Mouse (Mus musculus) adrenal gland, postnatal 4 days (tissue): ENCODE measurements around the gene Ccdc148. TPM values are rescaled to one million over a fixed set of nuclear protein-coding genes. Genes with fewer than 3 reads are reported as not detected.

ENCODE experiments used
- DNase-seq, 2 experiments: peaks; one replicate each; pipeline ENCODE4 v3.0.0; 2021 to 2022; ENCODE audit warnings: low spot score in 2 of 2, mixed read lengths in 2 of 2
- long read RNA-seq, 2 experiments: library from polyadenylated mRNA; stranded (forward); transcript quantifications; one replicate each; pipeline ENCODE4 v2.0.0; 2021
- total RNA-seq, 2 experiments: library from RNA; stranded (reverse); gene quantifications; 2 replicates each; pipeline ENCODE4 v1.2.3; 2021

Ccdc148 gene
- total RNA-seq, result 1 to 10 TPM; 1.5 to 2.5 TPM
- long read RNA-seq, experiment 1, result 0 reads
- long read RNA-seq, experiment 2, partial matches to known transcripts, result 2 of 3 reads
- long read RNA-seq, experiment 2, other reads (novel, unspliced or antisense), result 1 of 3 reads

DNA sequence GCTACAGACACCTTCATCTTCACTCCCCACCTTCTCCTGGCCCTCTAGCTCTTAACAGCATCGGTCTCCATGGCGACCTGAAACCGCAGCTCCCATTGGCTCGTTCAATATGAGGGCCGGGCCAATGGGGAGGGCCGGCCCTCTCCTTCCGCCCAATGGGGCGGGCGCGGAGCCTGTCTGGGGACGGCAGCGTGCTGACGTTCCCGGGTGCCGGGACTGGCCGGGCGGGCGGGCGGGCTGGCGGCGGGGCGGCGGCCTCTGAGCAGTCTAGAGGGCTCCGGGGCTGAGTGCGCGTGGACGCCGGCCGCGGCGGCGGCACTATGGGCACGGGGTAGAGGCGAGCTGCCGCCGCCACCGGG, at the start of gene Ccdc148, which contains the start of gene Pkp4:
TSS of gene Ccdc148 (minus strand) at position 79 of the 359 bp plus-strand sequence.
TSS of gene Pkp4 (plus strand) at position 246 of the 359 bp plus-strand sequence.
- peak; percentile 78 to 84 for DNase-seq

DNA sequence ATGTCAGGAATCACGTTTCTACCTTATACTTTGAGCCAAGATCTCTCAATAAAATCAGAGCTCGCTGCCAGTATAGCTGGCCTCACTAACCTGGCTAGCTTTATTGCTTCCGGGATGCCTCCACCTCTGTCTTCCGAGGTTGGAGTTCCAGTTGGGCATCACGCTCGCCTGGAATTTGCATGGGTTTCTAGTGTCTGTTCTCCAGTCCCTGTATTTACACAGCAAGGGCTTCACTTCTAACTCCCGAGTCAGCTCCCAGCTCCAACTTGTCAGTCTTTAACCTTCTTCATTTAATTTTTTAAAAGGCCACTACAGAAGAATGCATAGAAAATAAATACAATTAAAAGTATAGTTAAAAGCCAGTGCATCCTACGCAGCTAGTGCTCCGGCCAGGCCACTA, 47.8 kb upstream of the Ccdc148 start:
- DNase-seq, result no peak

DNA sequence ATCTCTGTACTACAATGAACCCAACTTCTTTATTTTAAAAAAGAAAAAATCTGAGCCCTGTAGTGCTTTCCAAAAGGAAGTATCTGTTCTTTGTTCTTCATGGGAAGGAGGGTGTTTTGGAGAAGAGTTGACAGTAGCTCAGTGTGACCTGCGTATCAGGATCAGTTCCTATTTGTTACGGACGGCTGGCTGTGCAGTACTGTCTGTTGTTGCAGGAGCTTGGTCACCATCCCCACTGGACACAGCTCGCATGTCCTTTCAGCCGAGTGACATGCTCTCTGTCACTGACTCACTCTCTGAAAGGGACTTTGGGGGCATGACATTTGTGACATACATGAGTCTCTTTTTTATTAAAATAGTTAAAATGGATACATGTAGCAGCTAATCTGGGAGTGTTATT, 47.2 kb upstream of the Ccdc148 start:
- DNase-seq, result no peak

DNA sequence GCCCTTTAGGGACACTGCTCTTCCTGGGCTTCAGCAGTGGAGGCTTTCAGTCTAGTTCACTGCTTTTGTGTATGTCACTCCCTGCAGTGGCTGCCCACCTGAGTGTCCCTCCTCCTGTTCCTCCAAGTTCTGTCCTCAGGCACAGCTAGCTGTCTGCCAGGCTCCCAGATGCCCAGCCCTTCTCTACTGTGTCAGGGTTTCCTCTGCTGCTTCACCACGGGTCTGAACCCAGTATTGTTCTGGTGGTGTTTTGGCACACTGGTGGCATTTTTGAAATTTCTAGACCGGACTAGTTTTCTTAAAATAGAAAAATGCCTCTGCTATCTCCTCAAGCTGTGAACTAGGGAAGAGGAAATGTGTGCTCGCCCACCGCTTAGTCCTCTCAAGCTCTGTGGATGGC, 46.8 kb upstream of the Ccdc148 start:
- no peak for DNase-seq

DNA sequence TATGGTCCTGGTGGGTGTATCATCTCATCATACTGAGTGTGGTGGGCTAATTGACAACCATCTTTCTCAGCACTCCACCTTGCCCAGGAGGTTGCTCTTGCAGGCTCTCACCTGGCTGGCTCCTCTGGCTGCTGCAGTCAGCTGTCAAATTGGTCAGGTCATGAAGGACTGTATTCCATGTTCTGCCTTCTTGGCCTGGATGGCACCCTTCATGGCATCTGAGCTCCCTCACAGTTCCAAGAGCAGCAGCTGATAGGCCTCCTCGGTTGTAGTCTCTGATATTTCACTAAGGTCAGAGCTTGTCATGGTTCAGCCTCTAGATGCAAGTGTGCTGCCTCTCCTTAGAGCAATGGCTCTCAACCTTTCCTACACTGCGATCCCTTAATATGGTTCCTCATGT, 45.7 kb upstream of the Ccdc148 start:
- no peak for DNase-seq

DNA sequence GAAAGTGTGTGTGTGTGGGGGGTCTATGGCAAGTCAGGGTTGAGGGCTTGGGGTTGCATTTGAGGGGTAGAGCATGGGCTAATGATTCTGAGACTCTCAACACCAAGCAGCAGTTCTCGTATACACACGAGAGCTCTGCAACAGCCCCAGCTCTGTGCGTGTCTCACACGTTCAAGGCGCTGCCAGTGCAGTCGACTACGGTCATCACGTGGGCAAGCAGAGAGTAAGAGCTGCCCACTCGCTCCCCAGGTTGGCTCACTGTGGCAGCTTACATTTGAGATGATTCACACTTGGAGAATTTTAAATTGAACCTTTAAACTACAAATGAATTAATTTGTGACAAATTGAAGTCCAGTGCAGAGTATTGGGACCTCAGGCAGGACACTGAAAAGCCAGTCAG, 44.6 kb upstream of the Ccdc148 start:
- no peak for DNase-seq

DNA sequence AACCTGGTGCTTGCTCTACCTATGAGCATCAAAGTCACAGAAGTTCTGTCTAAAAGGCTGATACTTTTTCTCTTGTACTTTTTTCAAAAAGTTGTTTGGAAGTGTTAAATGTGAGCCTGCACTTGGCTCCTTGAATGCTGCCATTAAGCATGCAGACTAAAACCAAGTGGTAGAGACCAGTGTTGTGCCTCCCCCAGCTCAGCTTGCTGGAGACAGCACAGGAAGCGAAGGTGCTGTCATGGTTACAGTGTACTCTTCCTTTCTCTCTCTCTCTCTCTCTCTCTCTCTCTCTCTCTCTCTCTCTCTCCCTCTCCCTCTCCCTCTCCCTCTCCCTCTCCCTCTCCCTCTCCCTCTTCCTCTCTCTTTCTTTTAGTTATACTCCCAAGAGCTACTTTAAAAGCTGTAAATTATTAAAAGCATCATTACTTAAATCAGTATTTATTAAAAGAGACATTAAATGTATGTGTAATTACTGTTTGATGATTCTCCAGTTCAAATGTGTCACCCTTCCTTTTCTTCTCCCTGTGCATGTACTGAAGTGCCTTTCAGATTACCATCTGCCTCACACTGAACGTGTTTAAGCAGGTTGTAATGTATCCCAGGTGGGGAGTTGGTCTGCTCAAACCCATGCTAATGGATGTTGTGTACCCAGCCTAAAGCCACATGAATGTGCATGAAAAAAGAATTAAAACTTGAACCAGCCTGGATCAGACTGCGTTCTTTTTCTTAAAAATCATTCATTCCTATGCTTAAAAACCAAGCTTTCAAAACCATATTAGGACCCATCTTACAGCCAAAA, 43.3 kb upstream of the Ccdc148 start:
- DNase-seq, result no peak

DNA sequence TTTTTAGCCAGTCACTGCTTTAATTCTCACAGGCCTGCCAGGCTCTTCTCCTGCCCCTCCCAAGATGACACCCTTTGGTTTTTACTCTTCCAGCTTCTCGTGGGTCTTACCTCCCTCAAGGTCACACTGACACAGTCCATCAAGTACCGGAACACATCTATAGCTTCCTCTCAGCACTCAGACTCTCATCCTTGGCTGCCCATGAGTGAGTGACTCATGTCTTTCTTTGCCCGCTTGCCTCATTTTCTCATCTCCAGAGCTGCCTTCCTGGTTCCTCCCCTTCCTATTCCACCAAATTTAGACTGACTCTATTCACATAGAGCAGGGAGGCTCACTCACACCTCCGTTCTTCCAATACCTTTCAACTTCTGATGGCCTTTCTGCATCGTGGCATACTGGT, 42.4 kb upstream of the Ccdc148 start:
- DNase-seq, result no peak

DNA sequence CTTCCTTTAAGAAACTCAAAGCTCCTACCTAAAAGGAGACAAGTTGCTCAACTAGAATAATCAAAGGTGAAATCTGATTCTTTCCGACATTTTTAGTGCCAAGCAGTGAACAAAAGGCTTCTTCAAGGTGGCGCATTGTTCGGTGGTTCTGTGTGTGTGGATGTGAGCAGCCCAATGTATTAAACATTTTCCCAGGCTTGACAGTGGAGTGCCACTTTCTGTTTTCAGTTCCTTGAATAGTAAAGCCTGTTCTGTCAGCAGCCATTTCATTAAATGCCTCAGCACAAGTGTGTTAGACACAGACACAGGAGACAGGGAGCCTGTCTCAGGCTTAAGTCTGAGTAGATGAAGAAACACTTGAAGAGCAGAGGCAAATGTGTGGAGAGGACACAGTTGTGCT, 40.0 kb upstream of the Ccdc148 start:
- no peak for DNase-seq

DNA sequence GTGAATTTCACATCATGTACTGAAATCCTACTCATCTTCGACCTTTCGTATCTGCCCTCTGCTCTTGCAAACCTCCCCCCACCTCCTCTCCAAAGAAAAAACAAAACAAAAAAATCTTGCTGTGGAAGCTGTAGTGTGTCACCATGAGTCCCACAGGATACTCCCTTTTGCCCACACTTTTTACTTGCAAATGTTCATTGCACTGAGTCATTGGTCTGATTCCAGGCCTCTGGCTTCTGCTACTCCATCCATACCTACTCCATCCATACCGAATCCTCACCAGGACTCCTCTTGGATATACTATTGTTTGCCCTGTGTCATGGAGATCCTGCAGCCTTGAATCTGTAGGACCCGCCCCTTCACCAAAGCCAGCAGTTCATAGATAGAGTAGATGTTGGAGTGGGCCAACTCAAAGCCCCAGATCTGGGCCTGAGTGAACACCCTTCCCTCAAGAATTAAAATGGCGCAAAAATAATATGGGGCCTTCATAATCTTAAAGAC, 39.0 kb upstream of the Ccdc148 start:
- no peak for DNase-seq

DNA sequence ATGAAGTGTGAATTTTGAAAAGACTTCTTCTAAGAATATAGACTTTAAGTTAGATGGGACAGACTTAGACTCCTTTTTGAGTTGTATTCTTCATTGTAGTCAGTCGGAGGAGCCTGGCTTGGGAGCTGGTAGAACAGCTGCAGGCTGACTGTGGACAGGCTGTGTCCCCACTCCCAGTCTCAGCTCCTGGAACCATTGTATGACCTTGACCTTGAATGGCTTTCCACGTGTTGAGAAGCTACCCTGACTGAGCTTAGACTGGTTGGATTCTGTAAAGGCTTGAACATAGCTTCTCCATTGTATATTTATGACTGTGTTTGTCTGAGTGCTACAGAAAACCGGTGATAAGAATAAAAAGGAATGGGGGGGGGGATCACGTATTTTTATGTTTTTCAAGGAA, 36.7 kb upstream of the Ccdc148 start:
- no peak for DNase-seq

DNA sequence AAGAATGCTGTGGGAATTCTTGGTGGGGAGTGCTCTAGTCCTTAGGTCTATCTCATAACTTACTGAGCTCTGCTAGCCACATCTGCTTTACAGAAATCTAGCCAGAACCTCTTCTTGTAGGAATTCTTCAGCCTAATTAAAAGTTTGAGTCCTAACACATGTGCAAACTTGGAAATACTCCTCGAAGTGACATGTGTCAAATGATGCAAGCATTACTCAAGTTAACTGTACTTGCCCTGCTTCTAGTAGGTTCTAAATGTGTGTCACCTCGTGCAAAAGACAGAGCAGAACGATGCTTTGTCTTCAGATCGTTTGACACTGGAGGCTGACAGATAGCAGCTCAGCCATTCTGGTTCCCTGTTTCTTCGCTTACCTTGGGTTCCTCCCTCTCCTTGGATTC, 32.6 kb upstream of the Ccdc148 start:
- DNase-seq, result no peak

DNA sequence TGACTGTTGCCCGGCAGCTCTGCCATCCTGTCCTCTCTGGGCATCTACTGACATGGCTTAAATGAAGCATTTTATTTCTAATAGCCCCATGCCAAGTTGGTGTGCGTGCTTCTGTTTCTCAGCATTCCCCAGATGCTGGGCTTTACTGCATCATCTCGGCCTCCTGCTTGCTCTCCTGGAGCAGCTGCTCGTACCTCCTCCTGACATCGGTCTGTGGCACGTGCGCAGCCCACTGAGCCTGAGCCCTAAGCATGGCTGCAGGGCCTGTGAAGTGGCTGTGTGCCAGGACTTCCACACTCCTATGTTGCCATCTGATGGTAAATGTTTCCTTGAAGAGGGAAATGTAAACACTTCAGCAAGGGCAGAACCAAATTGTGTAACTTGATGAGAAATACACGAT, 31.0 kb upstream of the Ccdc148 start:
- DNase-seq, result no peak

DNA sequence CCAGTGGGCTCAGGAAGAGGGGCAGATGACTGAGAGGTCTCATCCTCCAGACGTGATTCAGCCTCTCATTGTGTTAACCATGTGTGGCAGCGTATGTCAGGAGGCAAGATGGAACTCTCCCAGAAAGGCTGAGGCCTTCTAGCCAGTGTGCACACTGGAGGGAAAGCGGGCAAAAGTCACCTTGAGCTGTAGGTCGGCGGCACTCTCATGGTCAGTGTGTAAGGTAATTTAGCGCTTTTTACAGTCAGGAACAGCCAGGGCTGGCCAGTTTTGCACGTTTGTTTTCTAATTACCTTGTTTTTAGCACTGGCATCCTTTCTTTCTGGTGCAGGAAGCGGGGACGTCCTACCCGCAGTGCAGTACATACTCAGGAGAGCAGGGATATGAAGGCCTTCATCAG, 29.7 kb upstream of the Ccdc148 start:
- DNase-seq, result no peak

DNA sequence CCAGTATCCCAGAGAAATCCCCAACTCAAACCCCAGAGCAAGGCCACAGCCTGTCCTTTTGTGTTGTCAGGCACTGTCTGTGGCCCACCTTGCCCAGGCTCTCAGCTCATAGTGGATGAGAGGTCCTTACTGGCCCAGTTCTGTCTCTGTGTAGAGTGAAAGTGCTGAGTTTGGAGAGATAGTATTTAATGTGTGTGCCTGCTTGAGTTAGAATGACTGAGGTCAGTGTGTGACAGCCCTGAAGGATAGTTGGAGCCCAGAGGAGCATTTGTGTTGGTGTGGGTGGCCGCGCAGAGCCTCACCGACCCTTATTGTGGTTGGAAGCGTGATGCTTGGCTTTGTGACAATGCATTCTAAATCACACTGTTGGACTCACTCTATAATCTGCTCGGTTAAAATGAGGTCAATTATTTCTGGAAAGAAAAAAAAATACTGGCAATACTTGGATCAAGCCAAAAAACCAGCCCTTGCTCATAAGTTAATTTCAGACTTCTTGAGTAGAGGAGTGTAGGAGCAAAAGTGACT, 29.2 kb upstream of the Ccdc148 start:
- DNase-seq, result no peak

DNA sequence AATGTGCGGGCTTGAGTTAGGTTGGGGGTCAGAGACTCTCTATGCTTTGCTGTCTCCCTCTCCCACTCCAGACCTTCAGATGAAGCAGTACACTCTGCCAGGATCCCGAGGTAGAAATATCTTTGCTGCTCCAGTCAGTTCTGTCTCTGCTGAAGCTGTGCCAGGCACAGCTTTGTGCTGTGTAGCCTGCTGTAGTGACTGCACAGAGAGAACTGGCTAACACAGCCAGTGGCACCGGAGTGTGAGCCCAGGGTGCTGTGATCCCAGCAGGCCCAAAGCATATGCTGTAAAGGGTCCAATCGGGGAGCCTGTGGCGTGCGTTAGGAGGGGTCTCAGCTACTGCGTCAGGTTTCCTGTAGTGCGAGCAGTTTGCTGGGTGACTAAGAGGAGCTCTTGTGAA, 27.8 kb upstream of the Ccdc148 start:
- DNase-seq, result no peak

DNA sequence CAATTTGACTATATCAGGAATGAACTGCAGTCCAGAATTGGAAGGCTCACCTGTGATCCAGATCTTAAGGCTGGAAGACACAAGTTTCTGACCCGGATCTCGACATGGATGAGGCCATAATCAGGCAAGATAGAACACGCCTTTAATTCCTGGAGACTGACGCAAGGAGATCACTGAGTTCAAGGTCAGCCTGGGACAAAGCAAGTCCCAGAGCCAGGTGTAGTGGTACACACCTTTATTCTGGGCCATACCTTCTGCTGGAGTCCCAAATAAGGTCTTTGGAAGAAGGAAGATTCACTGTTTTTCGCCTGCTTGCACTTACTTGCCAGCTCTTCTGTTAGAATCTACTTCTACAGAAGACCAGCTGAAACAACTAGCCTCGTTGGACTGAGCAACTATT, 26.5 kb upstream of the Ccdc148 start:
- DNase-seq, result no peak

DNA sequence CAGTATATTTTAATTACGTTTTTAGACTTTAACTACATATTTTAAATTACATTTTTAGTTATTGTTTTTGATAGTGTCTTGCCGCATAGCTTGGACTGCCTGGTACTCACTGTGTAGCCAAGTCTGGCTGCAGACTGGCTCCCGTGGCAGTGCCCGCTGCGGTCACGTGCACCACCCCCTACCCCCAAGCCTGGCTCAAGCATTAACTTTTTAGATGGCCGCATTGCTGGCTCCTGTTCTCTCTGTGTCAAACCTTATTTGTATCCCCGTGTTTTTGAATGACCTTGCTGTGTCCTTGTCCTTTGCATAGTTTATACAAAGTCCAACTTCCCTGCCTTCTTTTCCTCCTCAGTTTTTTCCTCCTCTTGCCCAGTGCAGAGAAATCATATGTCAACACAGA, 25.6 kb upstream of the Ccdc148 start:
- DNase-seq, result no peak

DNA sequence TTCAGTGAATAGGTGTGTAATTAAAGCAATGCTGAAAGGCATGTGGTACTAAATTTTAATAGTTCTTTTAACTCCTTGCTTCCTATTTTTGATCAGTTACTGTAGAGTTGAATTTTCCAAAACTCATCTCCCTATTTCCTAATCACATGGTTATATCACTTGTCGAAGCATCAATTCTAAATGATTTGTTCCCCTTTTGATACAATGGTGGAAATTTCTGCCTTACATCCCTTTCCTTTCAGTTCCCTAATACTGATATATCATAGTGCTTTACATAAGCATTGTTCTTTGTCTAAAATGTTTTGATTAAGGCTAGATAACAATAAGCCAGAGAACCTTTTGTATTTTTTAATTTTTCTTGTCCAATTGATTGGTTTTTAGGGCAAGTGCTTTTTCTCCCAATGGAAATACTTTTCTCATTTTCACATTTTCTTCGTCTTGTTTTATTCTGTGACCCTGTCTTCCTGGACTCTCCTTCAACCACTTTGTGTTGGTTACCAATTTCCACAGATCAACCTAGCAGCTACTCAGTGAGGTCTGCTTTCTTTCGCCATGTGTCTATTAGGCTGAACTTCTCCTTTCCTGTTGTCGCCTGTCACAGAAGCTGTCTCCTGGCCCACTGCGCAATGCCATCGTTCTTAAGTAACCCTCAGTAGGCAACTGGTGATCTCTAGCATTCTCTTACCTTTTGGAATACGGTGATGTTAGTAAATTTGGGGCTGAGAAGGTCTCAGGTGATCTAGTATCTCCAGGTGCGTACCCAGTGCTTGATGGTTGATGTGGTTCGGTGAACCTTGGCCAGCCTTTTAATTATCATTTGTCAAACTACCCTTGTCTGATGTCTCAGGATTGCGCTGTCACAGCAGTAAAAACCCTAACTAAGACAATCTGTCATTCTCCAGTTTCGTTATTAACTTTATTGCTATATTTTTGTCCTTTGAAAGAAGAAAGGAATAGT, 23.9 kb upstream of the Ccdc148 start:
- no peak for DNase-seq

DNA sequence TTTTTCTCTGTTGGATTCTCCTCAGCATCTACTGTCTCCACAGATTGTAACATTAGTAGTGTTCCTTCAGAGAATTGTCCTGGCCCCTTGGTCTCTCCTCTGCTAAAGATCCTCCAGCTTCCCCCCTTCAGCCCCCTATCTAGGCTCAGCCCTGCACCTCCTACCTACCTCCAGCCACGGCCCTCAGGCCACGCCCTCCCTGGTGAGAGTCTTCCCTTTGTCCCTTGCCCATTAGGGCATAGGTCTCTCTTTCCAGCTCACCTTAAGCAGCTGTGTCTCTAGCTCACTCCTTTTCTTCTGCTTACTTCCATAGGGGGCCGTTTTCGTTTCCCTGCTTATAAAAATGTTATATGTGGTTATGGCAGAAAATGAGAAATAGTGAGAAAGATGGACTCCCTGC, 23.1 kb upstream of the Ccdc148 start:
- no peak for DNase-seq

DNA sequence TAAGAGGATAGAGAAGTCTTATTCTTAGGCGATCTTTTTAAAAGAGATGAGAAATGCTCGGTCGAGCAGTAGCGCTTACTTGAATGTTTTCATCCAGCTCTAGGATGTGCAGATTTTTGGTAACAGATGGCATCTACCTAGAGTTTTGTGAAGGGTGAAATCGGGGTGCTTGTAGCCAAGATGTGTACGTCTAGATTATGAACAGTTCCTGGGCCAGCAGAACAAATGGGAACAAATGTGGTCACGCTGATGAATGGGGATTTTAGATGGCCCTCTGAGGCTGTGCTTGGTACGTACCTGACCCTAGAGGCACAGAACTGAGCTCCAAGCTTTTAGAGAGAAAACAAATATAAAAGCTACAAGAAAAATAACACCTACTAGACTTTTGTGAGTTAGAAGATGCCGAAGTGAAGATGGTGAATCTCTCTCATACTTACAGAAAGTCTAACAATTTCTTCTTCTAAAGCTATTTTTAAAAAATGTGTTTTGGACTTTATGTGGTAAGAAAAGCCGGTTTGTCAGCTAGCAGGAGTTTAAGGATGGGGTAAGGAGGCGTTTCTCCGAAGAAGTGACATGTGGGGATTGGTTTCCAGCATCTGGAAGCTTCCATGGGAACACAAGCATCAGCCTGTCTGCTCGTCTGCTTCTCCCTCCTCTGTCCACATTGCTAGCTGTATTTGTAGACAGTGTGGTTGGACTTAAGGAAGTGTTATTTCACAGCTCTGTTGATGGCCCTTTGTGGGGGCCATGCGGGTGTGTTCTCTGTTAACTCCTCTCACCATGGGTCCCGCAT, 21.0 kb upstream of the Ccdc148 start:
- no peak for DNase-seq
